8 mouse cellular contexts compared by ENCODE assay signal in genomic region chr5:64704144-64704543, GRCm38 (mm10).
DNase-seq lines count a peak whose midpoint lies in the region; ATAC-seq lines count a peak whose summit lies in the region.

No protein-coding gene starts in this region.

- peaks cover 26% of the 10 kb centered on the region for H3K4me1 ChIP-seq in neural tube, embryonic 13.5 days (replicated peaks)
- H3K4me1 ChIP-seq in neural tube, embryonic 15.5 days = peaks cover 28% of the 10 kb centered on the region

- H3K36me3 ChIP-seq in neural tube, embryonic 13.5 days = no peaks in the 10 kb centered on the region
- no peaks in the 10 kb centered on the region for H3K36me3 ChIP-seq in neural tube, embryonic 15.5 days

- 0 out of 2 replicates have a peak overlapping the region, but pooled peaks have one; percentile 7 for H3K27ac ChIP-seq in neural tube, embryonic 13.5 days (replicated peaks)
- H3K27ac ChIP-seq in neural tube, embryonic 15.5 days (replicated peaks) = no peak overlapping the region

- ATAC-seq in neural tube, embryonic 13.5 days (ENCODE audit: low read depth) = no peak
- ATAC-seq in neural tube, embryonic 15.5 days (ENCODE audit: low FRiP score) = no peak

- peak; percentile 54 to 60 for DNase-seq in cerebellum, adult 18-20 months
- peak; percentile 38 for DNase-seq in heart, adult 9 months (ENCODE audit: low spot score in 2 of 2)
- DNase-seq in layer of hippocampus, adult 9-11 months = peak; percentile 63
- DNase-seq in right cerebral cortex, adult 18-20 months = peak; percentile 53
- no peak for DNase-seq in spleen, postnatal 4 days (ENCODE audit: low spot score in 2 of 2)
- DNase-seq in thymus, postnatal 0 days (ENCODE audit: low spot score) = no peak

- H3K4me3 ChIP-seq in neural tube, embryonic 13.5 days = no peak overlapping the region
- no peak overlapping the region for H3K4me3 ChIP-seq in neural tube, embryonic 15.5 days (replicated peaks)

- H3K9ac ChIP-seq in neural tube, embryonic 13.5 days = no peak overlapping the region
- no peak overlapping the region for H3K9ac ChIP-seq in neural tube, embryonic 15.5 days (replicated peaks)

- H3K27me3 ChIP-seq in neural tube, embryonic 13.5 days = no peaks in the 10 kb centered on the region
- no peaks in the 10 kb centered on the region for H3K27me3 ChIP-seq in neural tube, embryonic 15.5 days (replicated peaks)

- no peak overlapping the region for H3K4me2 ChIP-seq in neural tube, embryonic 13.5 days
- H3K4me2 ChIP-seq in neural tube, embryonic 15.5 days = no peak overlapping the region

- no peaks in the 10 kb centered on the region for H3K9me3 ChIP-seq in neural tube, embryonic 13.5 days
- no peaks in the 10 kb centered on the region for H3K9me3 ChIP-seq in neural tube, embryonic 15.5 days (replicated peaks)

- whole genome bisulfite sequencing in neural tube, embryonic 13.5 days = 78% methylated on average over 7 of the region's 7 CpGs
- WGBS in neural tube, embryonic 15.5 days = 53% methylated on average over 7 of the region's 7 CpGs

Comparison
In these comparisons a context has a peak if more than half of its experiments do, and no peak if none do; other contexts are left out.
1. DNase-seq: peak in cerebellum, adult 18-20 months (2 of 2), heart, adult 9 months (2 of 2), layer of hippocampus, adult 9-11 months (single experiment) and right cerebral cortex, adult 18-20 months (single experiment); none in spleen, postnatal 4 days (0 of 2) and thymus, postnatal 0 days (single experiment).